Mouse (Mus musculus): ENCODE measurements around the gene Ndufa7.
"Not testable (repeated sequence)": the region's sequence is repeated elsewhere in the genome, so short reads cannot be mapped to it uniquely, and the experiment has no call there.

Gene Ndufa7

DNA sequence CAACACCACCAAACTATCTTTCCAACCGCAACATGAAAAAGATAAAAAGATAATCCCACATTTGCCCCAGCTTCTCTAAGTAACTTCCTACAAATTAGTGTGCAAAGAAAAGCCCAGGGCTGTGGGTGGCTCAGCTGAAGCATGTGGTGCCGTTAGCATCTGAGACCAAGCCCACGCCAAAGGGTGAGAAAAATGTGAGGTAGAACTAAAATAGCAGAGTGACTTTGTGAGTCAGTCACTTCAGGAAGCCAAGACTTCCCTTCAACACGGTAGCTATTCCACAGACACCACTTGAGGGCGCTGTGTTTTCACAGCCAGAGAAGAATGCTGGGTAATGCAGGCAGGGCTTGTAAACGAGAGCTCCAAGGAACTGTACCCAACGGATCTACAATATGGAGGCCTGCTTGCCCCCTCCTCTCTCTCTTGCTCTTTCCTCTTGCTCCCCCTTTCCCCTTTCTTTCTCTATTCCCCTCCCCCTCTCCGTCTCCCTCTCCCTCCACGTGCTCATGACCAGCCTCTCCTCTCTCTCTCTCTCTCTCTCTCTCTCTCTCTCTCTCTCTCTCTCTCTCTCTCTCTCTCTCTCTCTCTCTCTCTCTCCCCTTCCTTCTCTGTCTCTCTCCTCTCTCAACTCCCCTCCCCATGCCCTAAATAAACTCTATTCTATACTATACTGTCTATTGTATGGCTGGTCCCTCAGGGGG, 41.1 kb downstream of the Ndufa7 start:
- DNase-seq (ENCODE audit: extremely low spot score, low read depth, low spot score), result no peak

DNA sequence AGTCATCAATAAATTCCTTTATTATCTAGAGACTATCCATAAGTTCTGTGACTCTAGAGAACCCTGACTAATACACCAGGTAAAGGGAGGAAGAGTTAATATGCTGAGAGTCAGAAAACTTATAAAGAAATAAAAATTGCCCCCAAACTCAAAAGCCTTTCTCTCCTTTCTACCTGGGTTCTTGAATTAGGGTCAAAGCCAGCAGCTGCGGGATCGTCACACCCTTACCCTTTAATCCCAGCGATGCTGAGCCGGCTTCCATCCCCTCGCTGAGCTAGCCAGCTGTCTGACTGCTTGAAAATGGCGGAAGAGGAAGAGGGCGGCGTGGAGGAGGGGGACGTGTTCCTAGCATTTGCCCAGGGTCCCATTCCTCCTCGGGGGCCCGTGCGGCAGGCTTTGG, 49.2 kb downstream of the Ndufa7 start, which contains the start of gene Gm7029:
Gene Gm7029 (plus strand): TSS at position 301 of the 400 bp plus-strand sequence.
- DNase-seq (ENCODE audit: extremely low spot score, low read depth, low spot score), result not testable (repeated sequence)

DNA sequence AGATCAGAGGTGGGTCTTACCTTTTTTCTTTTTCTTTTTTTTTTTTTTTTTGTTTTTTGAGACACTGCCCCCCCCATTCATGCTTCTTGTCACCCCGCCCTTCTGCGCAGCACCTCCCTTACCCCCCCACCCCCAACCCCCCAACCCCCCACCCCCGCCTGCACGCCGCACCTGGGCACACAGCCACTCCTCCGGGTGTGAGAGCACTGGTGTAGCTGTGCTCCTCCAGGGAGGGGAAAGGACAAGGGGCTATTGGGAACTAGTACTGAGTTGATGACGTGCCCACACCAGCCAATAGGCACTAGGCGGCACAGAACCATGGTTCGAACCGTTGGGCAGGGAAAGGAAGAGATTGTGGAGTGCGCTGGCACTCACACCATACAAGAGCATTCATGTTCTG, 50.0 kb downstream of the Ndufa7 start:
- no peak for DNase-seq (ENCODE audit: extremely low spot score, low read depth, low spot score)

DNA sequence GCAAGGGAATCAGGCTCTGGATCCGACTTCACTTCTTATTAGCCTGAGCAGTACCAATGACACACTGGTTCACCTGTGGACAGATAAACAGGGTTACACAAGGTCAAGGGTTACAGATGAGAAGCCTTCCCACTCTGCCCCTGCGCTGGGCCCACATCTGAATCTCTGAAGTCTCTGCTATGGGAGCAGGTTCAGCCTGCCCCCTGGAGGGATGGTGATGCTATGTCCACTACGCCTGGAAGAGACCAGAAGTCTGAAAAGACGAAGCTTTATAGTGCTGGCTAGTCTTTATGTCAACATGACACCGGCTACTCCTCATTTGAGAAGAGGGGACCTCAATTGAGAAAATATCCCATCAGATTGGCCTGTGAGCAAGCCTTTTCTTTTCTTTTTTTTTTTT, 51.4 kb downstream of the Ndufa7 start:
- not testable (repeated sequence) for DNase-seq (ENCODE audit: extremely low spot score, low read depth, low spot score)

DNA sequence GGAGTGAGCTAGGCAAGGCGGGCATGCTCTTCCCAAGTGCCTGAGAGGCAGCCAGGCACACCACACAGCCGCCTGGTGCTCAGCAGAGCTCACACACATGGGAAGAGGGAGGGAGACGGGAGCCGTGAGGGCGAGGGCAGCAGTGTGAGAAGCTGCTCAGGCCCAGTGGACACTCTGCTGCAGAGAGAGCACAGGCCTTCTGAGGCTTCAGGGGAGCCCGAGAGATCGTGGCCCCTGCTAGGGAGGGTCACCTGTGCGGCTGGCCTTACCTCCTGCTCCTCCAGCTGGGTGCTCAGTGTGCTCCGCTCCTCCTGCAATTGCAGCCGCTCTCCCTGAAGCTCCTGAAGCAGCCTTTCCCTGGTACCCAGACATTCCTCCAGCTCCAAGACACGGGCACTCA, 59.9 kb downstream of the Ndufa7 start:
- DNase-seq (ENCODE audit: extremely low spot score, low read depth, low spot score), result not testable (repeated sequence)

DNA sequence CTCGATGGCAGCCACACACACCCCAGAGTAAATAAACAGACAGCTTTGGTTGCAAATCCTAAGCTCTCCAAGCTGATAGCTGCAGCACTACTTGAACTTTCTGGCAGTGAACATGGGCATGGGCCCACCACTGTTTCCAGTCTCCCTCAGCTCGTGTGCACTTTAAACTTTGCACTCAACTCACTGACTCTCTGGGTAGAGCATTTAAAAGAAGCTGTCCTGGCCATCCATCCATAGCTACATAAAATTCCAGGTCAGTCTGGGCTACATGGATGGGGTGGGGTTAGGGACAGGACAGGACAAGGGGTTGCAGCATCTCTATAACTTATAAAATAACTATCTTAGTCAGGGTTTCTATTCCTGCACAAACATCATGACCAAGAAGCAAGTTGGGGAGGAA, 63.4 kb downstream of the Ndufa7 start:
- not testable (repeated sequence) for DNase-seq (ENCODE audit: extremely low spot score, low read depth, low spot score)
